Mouse (Mus musculus): ENCODE data around the gene Carmil2.

Gene Carmil2

DNA sequence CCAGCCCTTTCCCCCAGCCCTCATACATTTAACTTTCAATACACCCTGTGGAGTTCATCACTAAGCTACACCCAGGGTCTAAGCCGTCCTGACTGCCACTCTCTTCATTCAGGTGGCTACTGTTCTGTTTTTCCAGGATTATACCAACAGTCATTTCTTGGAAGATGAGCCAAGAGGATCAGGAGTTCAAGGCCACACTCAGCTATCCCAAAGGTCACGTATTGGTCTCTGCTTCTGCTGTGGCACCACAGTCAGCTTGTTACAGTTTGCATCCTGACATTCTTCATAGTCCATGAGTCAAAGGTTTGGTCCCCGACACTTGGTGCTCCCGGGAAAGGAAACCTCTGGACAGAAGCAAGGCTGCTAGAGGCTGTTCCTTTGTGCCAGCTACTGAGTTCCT is 33.6 kb downstream of the Carmil2 start:
- no peak for DNase-seq (ENCODE audit: extremely low spot score, low read depth, low spot score)

DNA sequence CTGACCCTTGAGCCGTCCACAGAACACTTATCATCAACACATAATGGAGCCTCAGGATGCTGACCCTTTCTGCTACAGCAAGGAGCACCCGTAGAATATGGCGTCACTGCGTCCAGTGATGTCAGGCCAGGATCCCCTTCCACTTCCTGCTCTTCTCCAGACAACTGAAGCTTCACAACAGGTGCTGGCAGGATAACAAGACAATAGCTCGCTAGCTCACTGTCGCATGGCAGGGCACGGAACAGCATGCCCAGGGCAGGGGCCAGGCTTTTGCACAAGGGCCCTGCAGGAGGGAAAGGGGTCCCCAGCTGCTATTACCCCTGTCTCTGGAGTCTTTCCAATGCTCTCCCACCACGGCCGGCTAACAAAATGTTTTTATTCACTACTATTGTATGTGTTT is 36.8 kb downstream of the Carmil2 start:
- no peak for DNase-seq (ENCODE audit: extremely low spot score, low read depth, low spot score)

GRCm38 (mm10) chr8:105725726-105726125 is 39.7 kb downstream of the Carmil2 start:
- no peak for DNase-seq (ENCODE audit: extremely low spot score, low read depth, low spot score)

GRCm38 (mm10) chr8:105727397-105728124 is 41.5 kb downstream of the Carmil2 start:
- no peak for DNase-seq (ENCODE audit: extremely low spot score, low read depth, low spot score)

GRCm38 (mm10) chr8:105732186-105732585 is 46.1 kb downstream of the Carmil2 start:
- no peak for DNase-seq (ENCODE audit: extremely low spot score, low read depth, low spot score)

DNA sequence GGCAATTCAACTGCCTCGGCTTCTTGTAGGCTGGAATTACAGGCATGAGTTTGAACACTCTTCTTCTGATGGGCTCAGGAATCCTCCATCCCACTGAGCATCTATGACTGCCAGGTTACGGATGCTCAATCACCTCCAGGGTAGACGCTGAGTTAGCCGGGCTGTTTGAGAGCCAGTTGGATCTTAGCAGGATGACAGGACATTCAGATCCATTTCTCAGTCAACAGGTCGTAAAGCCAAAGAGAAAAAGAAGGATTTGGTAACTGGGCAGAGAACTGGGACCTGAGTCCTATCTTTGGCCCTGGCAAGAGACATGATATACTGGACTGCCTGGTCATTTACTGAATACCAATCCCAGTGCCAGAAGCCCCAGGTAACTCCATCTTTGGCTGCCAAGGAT is 53.1 kb downstream of the Carmil2 start:
- DNase-seq (ENCODE audit: extremely low spot score, low read depth, low spot score) = no peak

- DNase-seq (ENCODE audit: extremely low spot score, low read depth, low spot score) = no peak
Measured at GRCm38 (mm10) chr8:105743301-105743700, 57.2 kb downstream of the Carmil2 start.

All from hindlimb bud, embryonic 11.5 days (tissue).